Mouse (Mus musculus): ENCODE measurements at regions not wholly inside any gene's neighbourhood (a gene's known extent, or its start where the extent isn't known, plus 50 kb on each side); places are given as distances from the start of the nearest gene placed in this dataset.

DNA sequence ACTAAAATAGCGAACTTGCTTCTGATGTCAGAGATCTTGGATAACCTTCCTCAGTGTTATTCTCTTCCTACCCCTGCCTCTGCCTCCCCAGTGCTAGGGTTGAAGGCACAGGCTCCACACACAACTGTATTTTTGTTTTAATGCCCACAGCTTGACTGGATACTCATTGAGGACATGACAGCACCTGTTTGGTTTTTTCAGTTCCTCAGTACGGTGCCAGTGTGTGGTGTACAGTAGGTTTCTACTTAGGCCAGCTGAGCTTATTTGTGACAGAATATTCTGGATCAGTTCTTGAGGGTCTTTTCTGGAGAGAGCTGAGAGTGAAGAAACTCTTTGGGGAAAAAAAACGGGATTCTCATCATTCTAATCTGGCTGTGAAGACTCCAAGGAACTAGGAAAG is 201.1 kb downstream of the Tmem38b start:
- intact Hi-C loops (cut with DNase I), result no loop called here
- no peak for DNase-seq

DNA sequence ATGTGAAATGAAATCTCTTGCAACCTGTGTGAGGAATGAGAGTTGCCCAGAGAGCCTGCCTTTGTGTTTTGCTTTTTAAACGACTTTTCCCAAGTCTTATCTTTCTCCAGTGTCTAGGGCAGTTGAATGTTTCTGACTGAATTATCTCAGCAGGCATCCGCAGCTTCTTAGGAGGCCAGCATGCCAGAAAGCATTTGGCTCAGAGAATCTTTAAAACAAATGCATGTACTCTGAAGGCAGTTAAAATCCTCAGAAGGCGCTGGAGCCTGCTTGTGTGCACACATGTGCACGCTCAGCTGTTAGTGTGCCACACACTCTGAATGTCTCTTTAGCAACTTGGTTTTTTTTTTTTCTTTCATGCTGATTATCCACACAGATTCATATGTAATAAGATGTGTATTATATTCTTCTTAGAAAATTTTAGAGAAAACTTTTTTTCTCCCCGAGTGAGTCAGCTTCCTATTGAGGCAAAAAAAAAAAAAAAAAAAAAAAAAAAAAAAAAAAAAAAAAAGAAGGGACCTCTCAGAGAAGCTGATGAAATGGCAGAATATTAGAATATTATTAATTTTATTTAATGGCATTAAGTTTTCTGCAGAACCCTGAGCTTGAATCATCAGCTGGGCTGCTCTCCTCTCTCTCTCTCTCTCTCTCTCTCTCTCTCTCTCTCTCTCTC is 201.9 kb downstream of the Tmem38b start:
- intact Hi-C loops (cut with DNase I), result no loop called here
- no peak for DNase-seq

DNA sequence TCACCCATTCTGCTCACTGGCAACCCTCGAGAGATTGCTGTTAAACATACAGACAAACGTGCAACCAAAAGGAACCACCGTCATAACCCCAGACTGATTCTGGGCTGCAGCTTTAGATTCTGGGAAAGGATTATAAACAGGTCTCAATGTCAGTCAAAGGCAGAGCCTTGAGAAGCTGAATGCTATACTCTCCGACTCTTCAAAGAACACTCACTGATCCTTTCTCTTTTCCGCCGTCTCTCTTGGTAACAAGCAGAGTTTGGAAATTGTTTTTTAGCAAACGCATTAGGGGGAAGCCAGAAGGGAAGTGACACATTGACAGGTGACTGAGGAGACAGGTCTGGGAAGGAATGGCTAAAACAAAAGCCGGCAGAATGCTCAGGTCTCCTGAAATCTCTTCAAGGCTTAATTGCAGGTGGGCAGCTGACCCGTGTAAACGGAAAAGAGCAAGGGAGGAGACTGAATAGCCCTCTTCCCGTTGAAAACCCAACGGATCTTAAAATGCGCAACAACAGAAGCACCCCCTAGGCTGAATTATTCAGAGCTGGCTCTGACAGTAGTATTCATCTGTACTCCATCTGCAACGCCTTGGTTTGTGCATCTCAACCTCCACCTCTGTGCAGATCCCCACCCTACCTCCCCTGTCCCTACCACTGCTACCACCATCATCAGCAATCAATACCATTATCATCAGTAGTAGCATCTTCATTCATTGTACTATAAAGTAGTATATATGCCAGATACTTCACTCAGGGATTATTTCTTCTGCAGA is 219.6 kb downstream of the Tmem38b start:
- no peak for DNase-seq
- intact Hi-C loops (cut with DNase I), result no loop called here

DNA sequence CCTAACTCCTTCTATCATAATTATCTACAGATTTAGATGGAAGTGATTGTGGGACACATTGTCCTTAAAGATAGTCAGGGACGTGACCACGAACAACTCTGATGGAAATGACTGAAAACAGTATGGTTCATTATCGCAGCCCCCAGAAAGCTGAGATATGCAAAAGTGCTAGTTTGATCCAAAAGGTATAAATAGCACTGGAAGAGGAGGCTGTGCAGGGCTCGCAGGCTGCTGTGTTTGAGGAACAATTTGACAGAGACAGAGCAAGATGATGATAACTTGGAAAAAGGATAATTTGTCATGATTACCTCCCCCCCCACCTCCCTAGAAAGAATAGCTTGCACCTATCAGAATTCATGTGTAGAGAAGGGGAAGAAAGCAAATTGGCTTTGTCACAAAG is 238.5 kb downstream of the Tmem38b start:
- no peak for DNase-seq
- intact Hi-C loops (cut with DNase I), result no loop called here

DNA sequence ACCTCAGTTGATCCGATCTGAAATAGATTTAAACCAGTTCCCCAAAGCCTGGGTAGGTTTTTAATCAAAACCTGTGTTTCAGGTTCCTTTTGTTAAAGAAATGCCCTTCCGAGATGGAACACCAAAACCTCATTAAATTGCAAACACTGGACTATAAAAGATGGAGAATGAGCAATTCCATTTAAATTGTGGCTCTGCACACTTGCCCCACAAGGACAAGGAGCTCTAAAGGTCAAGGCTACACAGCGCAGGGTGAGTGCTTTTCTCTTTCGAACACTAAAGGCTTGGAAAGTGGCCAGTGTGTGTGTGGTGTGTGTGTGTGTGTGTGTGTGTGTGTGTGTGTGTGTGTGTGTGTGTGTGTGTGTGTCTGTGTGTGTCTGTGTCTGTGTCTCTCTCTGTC is 246.1 kb downstream of the Tmem38b start:
- no peak for DNase-seq
- intact Hi-C loops (cut with DNase I), result no loop called here

DNA sequence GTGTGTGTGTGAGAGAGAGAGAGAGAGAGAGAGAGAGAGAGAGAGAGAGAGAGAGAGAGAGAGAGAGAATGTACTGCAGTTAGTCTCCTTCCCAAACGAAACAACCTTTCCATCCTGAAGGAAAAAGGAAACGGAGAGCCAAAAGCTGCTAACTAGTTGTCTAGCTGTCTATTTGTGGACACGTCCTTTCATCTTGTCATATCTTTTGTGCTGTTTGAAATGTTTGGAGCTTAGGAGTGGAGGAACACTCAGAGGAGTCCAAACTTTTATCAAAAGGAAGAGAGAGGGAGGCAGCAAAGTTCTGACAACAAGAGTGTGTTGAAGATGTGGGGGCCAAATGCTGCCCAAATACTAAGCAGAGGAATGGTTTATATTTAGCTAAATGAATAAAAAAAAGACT is 246.6 kb downstream of the Tmem38b start:
- intact Hi-C loops (cut with DNase I), result no loop called here
- no peak for DNase-seq

DNA sequence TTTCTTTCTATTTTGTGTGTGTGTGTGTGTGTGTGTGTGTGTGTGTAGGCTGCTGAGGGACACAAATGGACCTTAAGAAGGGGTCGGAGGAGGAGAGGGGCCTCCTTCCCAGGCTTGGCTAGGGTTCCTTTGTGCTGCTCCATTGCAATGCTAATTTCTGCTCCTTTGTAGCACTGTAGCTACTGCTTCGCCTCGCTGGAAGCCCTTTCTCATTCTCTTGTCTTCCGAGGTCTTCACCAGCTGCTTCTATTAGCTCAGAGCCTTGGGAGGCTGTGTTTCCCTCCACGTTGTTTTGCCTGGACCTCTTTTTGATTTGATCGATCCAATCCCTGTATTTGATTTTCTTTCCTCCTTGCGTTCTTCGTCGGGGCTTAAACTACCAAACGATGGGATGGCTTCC is 247.1 kb downstream of the Tmem38b start:
- no peak for DNase-seq
- intact Hi-C loops (cut with DNase I), result no loop called here

DNA sequence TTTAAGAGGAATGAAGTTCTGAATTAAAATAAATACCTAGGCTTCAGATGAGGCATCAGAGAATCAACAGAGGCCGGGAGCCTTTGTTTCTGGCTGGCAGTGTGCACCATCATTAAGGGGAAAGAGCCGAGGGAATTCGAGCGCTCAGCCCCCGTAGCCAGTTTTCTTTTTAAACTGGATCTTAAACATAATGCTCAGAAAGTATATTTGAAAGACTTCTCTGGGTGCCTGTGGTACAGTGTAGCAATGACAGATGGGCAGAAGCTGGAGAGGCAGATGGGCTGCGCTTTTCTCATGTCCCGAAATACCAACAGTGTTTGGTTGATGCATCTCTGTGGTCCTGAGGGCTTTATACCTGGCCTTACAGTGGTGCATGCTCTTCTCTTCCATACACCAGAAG is 247.6 kb downstream of the Tmem38b start:
- no peak for DNase-seq

DNA sequence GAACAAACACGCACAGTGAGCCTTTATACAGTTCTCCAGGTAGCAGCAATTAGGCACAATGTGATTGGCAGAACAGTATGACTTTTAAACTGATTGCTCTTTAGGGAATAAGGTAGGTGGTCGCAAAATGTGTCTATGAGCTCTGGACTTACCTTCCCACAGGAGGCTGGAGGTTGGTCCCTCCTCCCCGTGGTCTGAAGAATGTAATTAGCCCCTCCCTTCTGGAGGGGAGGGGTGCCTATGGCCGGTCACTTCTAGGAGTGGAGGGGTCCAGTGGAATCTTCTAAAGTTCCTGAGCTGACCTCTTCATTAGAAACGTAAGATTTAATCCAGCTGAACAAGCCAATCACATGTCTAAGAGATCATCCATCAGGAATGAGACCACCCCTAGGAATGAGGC is 248.4 kb downstream of the Tmem38b start:
- DNase-seq, result no peak
- intact Hi-C loops (cut with DNase I), result no loop called here

More for the DNA sequence above, 247.6 kb downstream of the Tmem38b start:
- intact Hi-C loops (cut with DNase I), result no loop called here

DNA sequence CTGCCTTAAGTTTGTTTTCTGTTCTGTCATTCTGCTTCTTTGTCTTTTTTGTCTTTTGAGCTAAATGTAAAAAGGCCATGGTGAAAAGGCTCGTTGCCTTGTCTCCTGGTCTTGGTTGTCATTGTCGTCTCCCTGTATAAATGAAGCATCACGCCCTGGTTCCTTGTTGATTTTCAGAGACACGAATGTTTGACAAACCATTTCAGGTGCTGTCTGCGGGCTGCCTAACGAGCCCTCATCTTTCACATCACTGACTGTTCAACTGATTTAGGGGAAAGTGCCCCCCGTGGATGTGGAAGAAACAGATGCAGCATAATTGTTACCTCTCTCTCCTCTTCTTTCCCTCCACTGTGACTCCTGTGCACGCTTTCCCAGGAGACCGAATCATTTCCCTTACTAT is 254.7 kb downstream of the Tmem38b start:
- no peak for DNase-seq
- intact Hi-C loops (cut with DNase I), result no loop called here

DNA sequence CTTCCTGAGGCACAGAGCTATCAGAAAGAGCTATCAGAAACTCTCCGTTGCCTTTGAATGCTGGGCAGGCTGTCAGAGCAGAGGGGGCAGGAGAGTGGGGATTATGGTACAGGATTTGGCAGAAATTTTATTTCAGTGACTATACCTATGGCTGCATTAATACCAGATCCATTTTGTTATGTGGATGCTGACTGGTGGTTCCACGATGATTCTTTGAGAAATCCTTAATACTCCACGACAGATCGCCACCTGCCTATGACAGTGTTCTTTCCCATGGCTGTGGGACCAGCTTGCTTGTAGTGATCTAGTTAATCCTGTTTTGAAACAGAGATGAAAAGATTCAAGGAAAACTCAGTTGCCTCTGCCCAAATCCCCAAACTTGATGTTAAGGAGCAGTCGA is 255.6 kb downstream of the Tmem38b start:
- intact Hi-C loops (cut with DNase I), result no loop called here

DNA sequence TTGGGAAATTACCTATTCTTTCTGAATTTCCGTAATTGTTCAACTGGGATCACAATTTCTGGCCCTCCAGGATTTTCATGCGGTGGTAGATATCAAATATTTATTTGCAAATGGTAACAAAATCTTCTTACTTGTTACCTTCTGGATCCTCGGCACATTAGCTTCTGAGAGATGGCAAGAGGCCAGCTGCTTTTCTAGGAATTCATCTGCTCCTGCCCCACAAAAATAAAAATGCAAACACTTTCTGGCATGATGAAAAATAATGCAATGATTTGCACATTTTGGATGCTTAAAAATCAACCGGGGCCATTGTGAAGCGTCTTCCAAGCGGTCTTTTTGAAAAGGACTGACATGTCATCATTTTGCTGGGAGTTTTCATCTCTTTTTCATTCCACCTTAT is 258.9 kb downstream of the Tmem38b start:
- DNase-seq, result no peak
- intact Hi-C loops (cut with DNase I), result no loop called here

More for the DNA sequence above, 255.6 kb downstream of the Tmem38b start:
- no peak for DNase-seq

DNA sequence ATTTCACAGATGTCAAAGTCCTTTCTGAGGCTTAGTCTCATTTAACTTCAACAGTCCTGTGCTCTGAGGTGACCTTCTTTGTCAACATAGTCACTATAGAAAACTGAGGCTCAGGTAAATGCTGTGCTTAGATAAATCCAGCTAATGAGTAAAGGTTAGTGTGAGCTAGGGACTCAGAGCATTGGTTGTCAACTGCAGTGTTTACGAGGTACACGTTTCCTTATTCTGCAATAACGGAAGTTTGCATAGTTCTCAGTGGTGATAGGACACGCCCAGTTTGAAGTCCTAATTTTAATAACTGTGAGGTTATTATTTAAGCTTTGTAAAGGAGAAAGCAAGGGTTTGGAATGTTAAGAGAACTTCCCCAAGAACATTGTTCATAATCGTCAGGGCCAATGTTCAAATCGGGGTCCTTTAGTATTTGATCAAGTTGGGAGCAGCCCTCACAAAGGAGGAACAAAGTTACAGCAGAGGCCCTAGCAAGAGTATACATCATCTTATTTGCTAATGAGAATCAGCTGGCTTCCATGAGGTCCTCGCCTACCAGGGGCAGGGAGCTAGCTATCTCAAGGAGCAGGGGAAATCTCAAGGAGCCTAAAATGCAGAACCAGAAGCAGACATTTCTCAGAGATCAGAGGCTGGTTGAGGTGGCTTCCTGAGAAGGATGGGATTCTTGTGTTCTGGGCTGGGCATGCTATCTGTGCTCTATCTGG is 268.6 kb downstream of the Tmem38b start:
- no peak for DNase-seq
- intact Hi-C loops (cut with DNase I), result no loop called here

DNA sequence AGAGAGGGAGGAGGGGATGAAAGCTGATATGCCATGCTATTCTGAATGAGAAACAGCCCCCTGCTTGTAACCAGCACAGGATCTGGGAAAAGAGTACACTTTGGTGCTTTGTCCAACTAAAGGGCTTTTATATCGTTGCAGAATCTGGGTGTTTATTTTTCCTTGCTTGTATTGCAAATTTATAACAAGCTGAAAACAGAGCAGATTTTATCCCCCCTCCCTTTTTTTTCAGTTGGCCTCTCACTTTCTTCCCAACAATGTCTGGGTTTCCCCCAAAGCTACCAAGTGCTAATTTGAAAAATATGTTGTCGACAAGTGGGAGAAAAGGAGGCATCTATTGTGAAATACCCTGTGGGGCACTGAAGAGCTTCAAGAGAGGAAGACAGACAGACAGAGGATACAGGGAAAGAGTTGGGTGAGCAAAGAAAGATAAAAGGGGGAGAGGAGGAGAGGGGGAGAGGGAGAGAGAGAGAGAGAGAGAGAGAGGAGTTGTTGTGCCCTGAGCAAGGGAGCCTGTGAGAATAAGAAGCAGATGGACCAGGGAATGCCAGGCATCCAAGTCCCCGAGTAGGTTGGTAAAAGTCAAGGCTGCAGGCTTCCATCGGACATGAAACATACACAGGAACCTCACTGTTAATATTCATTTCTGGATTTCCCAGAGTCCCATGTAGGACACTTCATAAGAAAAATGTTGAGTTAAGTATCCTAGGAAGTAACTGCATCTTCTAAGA is 269.5 kb downstream of the Tmem38b start:
- DNase-seq, result no peak
- intact Hi-C loops (cut with DNase I), result no loop called here

DNA sequence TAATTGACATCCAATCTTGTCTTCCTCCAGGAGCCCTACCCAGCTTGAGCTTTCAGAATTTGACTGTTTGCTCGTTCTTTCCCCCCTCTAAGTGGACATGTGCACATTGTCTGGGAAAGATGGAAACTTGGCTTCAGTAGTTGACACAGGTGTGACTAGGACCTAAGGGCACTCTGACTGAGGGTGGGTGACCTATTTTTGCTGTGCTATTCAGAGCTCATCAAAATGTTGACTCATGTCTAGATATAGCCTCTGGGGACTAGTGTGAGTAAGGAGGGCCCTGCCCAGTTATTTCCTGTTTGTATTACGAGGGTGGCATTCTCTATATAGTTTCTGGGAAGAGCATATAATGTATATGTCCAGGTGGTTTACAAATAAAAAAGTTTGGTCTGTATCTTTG is 271.7 kb downstream of the Tmem38b start:
- intact Hi-C loops (cut with DNase I), result no loop called here
- DNase-seq, result no peak

DNA sequence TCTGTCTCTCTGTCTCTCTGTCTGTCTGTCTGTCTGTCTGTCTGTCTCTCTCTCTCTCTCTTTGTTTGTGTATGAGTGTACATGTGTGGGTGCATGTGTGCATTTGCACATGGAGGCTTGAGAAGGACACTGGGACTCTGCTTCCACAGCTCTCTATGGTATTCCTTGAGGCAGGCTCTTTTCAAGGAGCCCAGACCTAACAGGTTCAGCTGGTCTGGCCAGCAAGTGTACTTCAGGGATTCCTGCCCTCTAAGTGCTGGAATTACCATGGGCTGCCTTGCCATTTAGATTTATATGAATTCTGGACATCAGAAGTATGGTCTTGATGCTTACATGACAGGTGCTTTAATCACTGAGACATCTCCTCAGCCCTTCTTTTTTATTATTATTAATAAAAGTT is 274.4 kb downstream of the Tmem38b start:
- intact Hi-C loops (cut with DNase I), result no loop called here
- DNase-seq, result no peak

DNA sequence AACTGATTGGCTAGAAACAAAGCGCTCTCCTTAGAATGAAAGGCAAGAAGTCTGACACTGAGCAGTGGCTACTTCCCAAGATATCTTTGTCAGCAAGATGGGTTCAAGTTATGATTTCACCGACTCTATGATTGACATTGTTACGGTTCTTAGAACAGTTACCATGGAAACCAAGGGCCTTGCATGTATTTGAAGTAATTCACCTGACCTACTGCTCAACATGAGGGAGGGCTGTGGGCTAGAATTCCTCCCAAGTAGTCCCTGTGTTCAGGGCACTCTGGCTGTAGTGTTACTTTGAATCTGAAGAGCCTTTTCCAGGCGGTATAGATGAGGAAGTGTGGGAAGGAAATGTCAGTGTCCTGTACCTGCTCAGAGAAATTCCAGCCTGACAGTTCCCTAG is 281.1 kb downstream of the Tmem38b start:
- intact Hi-C loops (cut with DNase I), result no loop called here
- no peak for DNase-seq

DNA sequence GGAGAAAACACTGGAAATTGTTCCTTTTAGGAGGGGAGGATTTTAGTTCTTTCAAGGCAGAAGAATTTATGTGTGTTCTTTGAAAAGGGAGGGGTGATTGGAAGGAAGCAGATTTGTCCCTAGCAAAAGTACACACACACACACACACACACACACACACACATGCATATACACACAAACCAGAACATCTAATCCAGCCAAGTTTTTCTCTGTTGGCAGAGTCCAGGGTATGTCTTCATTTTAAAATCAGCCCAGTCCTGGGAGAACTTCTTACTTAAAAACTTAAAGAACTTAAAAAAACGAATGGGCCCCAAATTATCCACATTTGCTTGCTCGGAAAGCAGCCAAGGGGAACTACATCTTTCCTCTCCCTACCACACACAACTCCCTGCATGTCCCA is 290.5 kb downstream of the Tmem38b start:
- no peak for DNase-seq
- intact Hi-C loops (cut with DNase I), result no loop called here

DNA sequence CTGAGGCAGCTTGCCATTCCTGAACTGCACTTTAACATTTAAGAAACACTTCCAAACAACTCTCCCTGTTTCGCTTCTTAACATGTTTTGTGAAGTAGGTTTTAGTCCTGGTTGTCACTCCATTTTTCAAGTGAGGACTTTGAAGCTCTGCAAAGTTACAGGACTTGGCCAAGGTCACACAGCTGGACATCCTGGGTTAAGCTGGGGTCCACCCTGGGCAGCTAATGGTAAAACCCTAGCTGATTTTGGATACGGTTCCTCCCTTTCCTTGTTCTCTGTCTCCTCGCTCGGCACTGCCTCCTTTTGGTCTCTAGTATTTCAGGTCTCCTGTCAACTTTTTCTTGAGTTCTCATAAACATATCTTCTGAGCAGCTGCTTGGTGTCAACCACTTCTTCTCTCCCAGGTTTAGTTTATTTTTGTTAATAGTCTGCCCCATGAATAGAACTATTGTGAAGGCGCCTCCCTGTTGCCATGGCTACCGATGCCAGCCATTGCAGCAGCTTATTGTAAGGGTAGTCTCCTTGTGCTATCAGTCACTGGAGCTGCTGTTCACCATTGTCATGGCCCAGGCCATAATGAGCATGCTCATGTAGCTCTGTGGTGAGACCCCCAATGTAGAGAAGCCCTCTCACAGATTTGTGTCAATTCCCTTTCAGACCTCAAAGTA is 292.5 kb downstream of the Tmem38b start:
- intact Hi-C loops (cut with DNase I), result no loop called here
- DNase-seq, result no peak
